In the genomic region with DNA sequence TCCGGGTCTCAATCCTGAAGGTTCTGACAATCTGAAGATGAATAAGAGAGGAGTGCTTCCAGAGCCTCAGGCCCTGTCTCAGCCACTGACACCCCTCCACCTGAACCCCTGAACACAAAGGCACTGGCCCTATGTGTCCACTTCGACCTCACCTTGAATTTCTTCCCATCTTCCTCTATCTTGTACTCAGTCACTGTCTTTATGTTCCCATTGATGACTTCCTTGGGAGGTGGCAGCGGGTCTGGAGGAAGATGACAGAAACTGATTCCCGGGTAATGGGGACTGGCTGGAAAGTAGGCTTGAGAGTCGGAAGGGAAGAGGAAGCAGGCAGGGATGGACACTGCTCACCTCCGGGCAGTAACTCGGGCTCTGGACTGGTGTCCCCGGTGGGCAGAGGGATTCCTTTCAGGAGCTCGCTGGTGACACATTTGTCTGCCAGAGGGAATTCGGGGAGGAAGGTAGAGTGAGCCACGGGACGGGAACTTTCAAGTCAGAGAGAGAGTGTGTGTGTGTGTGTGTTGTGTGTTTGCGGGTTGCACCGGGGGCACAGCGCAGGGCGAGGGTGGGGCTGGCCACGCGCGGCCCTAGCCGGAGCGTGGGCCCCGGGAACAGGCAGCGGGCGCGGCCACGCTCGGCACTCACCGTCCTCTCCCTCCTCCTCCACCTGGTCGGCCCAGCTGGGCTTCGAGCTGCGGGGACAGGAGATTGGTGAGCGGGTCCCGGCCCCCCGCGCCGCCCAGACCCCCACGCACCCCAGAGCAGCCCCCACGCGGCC, we compare ENCODE assay signal across 8 mouse cellular contexts. TPM values are rescaled to one million over a fixed set of nuclear protein-coding genes. Genes with fewer than 3 reads are reported as not detected.
DNase-seq lines count a peak whose midpoint lies in the region; ATAC-seq and TF ChIP-seq lines count a peak whose summit lies in the region.

No protein-coding gene starts in this region.

- peaks cover 5% of the 10 kb centered on the region; the same call in 1 of the 2 replicates for H3K36me3 ChIP-seq in liver, adult 2 months (ENCODE audit: control insufficient read depth, insufficient read depth, low read length)
- peaks cover 34% of the 10 kb centered on the region for H3K36me3 ChIP-seq in embryonic facial prominence, embryonic 12.5 days
- peaks cover 11% of the 10 kb centered on the region for H3K36me3 ChIP-seq in intestine, embryonic 16.5 days (ENCODE audit: control insufficient read depth, insufficient read depth, low read length)
- H3K36me3 ChIP-seq in neural tube, embryonic 12.5 days, result peaks cover 44% of the 10 kb centered on the region

- peak overlapping the region; percentile 95 for H3K4me3 ChIP-seq in liver, adult 2 months (ENCODE audit: insufficient read depth, low read depth, low read length)
- peak overlapping the region; percentile 97 for H3K4me3 ChIP-seq in embryonic facial prominence, embryonic 12.5 days
- H3K4me3 ChIP-seq in intestine, embryonic 16.5 days (ENCODE audit: low read length), result peak overlapping the region; percentile 87
- peak overlapping the region; percentile 98 for H3K4me3 ChIP-seq in neural tube, embryonic 12.5 days

- TF ChIP-seq POLR2A in liver, adult 2 months (IDR thresholded peaks at IDR 0.05; ENCODE audit: extremely low read depth, insufficient read depth, low read length), result no peak

- peaks cover 15% of the 10 kb centered on the region for H3K4me1 ChIP-seq in liver, adult 2 months (ENCODE audit: control insufficient read depth, insufficient read depth, low read length)
- H3K4me1 ChIP-seq in embryonic facial prominence, embryonic 12.5 days, result peaks cover 13% of the 10 kb centered on the region
- H3K4me1 ChIP-seq in intestine, embryonic 16.5 days (ENCODE audit: control insufficient read depth, insufficient read depth, low read length), result peaks cover 13% of the 10 kb centered on the region
- H3K4me1 ChIP-seq in neural tube, embryonic 12.5 days, result peaks cover 12% of the 10 kb centered on the region

- peaks cover 17% of the 10 kb centered on the region; the same call in 1 of the 2 replicates for H3K79me2 ChIP-seq in liver, adult 2 months (ENCODE audit: control insufficient read depth, insufficient read depth, low read length)

- no peak for TF ChIP-seq CTCF in liver, adult 2 months (IDR thresholded peaks at IDR 0.05; ENCODE audit: low read depth, low read length)

- H3K27ac ChIP-seq in liver, adult 2 months (replicated peaks; ENCODE audit: insufficient read depth, low read depth, low read length), result no peak overlapping the region
- H3K27ac ChIP-seq in embryonic facial prominence, embryonic 12.5 days, result peak overlapping the region; percentile 47; the same call in 1 of the 2 replicates
- H3K27ac ChIP-seq in intestine, embryonic 16.5 days (ENCODE audit: low read length), result peak overlapping the region; percentile 43; the same call in 1 of the 2 replicates
- no peak overlapping the region; the same call in 1 of the 2 replicates for H3K27ac ChIP-seq in neural tube, embryonic 12.5 days

- H3K9me3 ChIP-seq in embryonic facial prominence, embryonic 12.5 days, result no peaks in the 10 kb centered on the region
- no peaks in the 10 kb centered on the region for H3K9me3 ChIP-seq in intestine, embryonic 16.5 days (ENCODE audit: control insufficient read depth, low read length)
- H3K9me3 ChIP-seq in neural tube, embryonic 12.5 days, result no peaks in the 10 kb centered on the region

- peak overlapping the region; percentile 95 for H3K9ac ChIP-seq in liver, adult 2 months (ENCODE audit: low read depth, low read length)
- H3K9ac ChIP-seq in embryonic facial prominence, embryonic 12.5 days, result peak overlapping the region; percentile 96
- peak overlapping the region; percentile 94 for H3K9ac ChIP-seq in intestine, embryonic 16.5 days (ENCODE audit: low read depth, low read length)
- peak overlapping the region; percentile 93 for H3K9ac ChIP-seq in neural tube, embryonic 12.5 days

- H3K27me3 ChIP-seq in liver, adult 2 months (ENCODE audit: control insufficient read depth, insufficient read depth, low read length), result no peaks in the 10 kb centered on the region
- H3K27me3 ChIP-seq in embryonic facial prominence, embryonic 12.5 days, result no peaks in the 10 kb centered on the region
- no peaks in the 10 kb centered on the region for H3K27me3 ChIP-seq in intestine, embryonic 16.5 days (replicated peaks; ENCODE audit: control insufficient read depth, insufficient read depth, low read length)
- no peaks in the 10 kb centered on the region for H3K27me3 ChIP-seq in neural tube, embryonic 12.5 days (replicated peaks)

- intact Hi-C loops in left cerebral cortex, postnatal 4 days (cut with DNase I), result no loop called here

- peak overlapping the region; percentile 96 for H3K4me2 ChIP-seq in embryonic facial prominence, embryonic 12.5 days (replicated peaks)
- H3K4me2 ChIP-seq in intestine, embryonic 16.5 days (ENCODE audit: low read depth, low read length), result peak overlapping the region; percentile 75
- H3K4me2 ChIP-seq in neural tube, embryonic 12.5 days (replicated peaks), result peak overlapping the region; percentile 89

- no peak for DNase-seq in liver, adult 2 months (ENCODE audit: extremely low read depth, low read depth, low spot score)
- no peak for DNase-seq in liver
- DNase-seq in thymus, postnatal 4 days, result no peak
- DNase-seq in left cerebral cortex, postnatal 4 days, result no peak
- DNase-seq in cerebellum, adult 18-20 months, result no peak

- peak; percentile 22; the same call in 1 of the 2 replicates for ATAC-seq in embryonic facial prominence, embryonic 12.5 days (ENCODE audit: insufficient number of reproducible peaks, insufficient read depth, low FRiP score, low TSS enrichment)
- ATAC-seq in intestine, embryonic 16.5 days, result peak; percentile 75
- peak; percentile 58; the same call in 1 of the 2 replicates for ATAC-seq in neural tube, embryonic 12.5 days (ENCODE audit: low FRiP score, low read depth)

- 3% methylated on average over 32 of the region's 39 CpGs for WGBS in liver, adult 2 months
- 5% methylated on average over 31 of the region's 39 CpGs for whole genome bisulfite sequencing in embryonic facial prominence, embryonic 12.5 days
- 4% methylated on average over 38 of the region's 39 CpGs for WGBS in intestine, embryonic 16.5 days
- WGBS in neural tube, embryonic 12.5 days, result 5% methylated on average over 30 of the region's 39 CpGs

RNA-seq across cellular contexts. Expression of gene Eif3g, which starts 0.5 kb away (rescaled TPM):
- 51.7 and 60.4 TPM in 2 replicates for total RNA-seq in liver, adult 2 months (2014; rRNA removed)
- 91.8 and 98.3 TPM in 2 replicates for polyA plus RNA-seq in liver, adult 2 months (2012; rRNA removed)
- 330 and 337 TPM in 2 replicates for polyA plus RNA-seq in embryonic facial prominence, embryonic 12.5 days (2016; fragmentation: Nextera tagmentation; extraction: Ambion mirVana)
- 261 and 297 TPM in 2 replicates for polyA plus RNA-seq in intestine, embryonic 16.5 days (2015; fragmentation: Nextera tagmentation; extraction: Ambion mirVana)
- 301 and 309 TPM in 2 replicates for polyA plus RNA-seq in neural tube, embryonic 12.5 days (2016; fragmentation: Nextera tagmentation; extraction: Ambion mirVana)
- total RNA-seq in left cerebral cortex, postnatal 4 days (2021), result 100 to 1,000 TPM; 144 to 147 TPM

RNA-seq across cellular contexts. Expression of gene Ppan, which starts 9.9 kb away (rescaled TPM):
- total RNA-seq in liver, adult 2 months (2014; rRNA removed), result 6.5 and 12.5 TPM in 2 replicates
- polyA plus RNA-seq in liver, adult 2 months (2012; rRNA removed), result 32.6 and 69.6 TPM in 2 replicates
- polyA plus RNA-seq in embryonic facial prominence, embryonic 12.5 days (2016; fragmentation: Nextera tagmentation; extraction: Ambion mirVana), result 75.0 and 79.3 TPM in 2 replicates
- 79.5 and 97.6 TPM in 2 replicates for polyA plus RNA-seq in intestine, embryonic 16.5 days (2015; fragmentation: Nextera tagmentation; extraction: Ambion mirVana)
- polyA plus RNA-seq in neural tube, embryonic 12.5 days (2016; fragmentation: Nextera tagmentation; extraction: Ambion mirVana), result 54.1 and 58.6 TPM in 2 replicates
- total RNA-seq in left cerebral cortex, postnatal 4 days (2021), result 10 to 100 TPM; 37.9 to 43.0 TPM

RNA-seq across cellular contexts. Expression of gene Angptl6, which starts 18.4 kb away (rescaled TPM):
- 17.6 and 27.9 TPM in 2 replicates for total RNA-seq in liver, adult 2 months (2014; rRNA removed)
- polyA plus RNA-seq in liver, adult 2 months (2012; rRNA removed), result 44.1 and 47.4 TPM in 2 replicates
- polyA plus RNA-seq in embryonic facial prominence, embryonic 12.5 days (2016; fragmentation: Nextera tagmentation; extraction: Ambion mirVana), result 3.5 and 3.7 TPM in 2 replicates
- 10.7 and 11.2 TPM in 2 replicates for polyA plus RNA-seq in intestine, embryonic 16.5 days (2015; fragmentation: Nextera tagmentation; extraction: Ambion mirVana)
- polyA plus RNA-seq in neural tube, embryonic 12.5 days (2016; fragmentation: Nextera tagmentation; extraction: Ambion mirVana), result 5.8 and 6.7 TPM in 2 replicates
- 10 to 100 TPM in 1 of 2 experiments, 1 to 10 TPM in 1; 9.9 to 10.9 TPM for total RNA-seq in left cerebral cortex, postnatal 4 days (2021)

RNA-seq across cellular contexts. Expression of gene A230050P20Rik, which starts 29.5 kb away (rescaled TPM):
- 14.8 and 17.1 TPM in 2 replicates for total RNA-seq in liver, adult 2 months (2014; rRNA removed)
- 112 and 186 TPM in 2 replicates for polyA plus RNA-seq in liver, adult 2 months (2012; rRNA removed)
- 3.0 and 3.9 TPM in 2 replicates for polyA plus RNA-seq in embryonic facial prominence, embryonic 12.5 days (2016; fragmentation: Nextera tagmentation; extraction: Ambion mirVana)
- 16.2 and 18.3 TPM in 2 replicates for polyA plus RNA-seq in intestine, embryonic 16.5 days (2015; fragmentation: Nextera tagmentation; extraction: Ambion mirVana)
- 1.4 and 1.6 TPM in 2 replicates for polyA plus RNA-seq in neural tube, embryonic 12.5 days (2016; fragmentation: Nextera tagmentation; extraction: Ambion mirVana)
- 10 to 100 TPM; 33.3 to 42.2 TPM for total RNA-seq in left cerebral cortex, postnatal 4 days (2021)

Comparison
In these comparisons a context has a peak if more than half of its experiments do, and no peak if none do; other contexts are left out.
1. H3K27ac ChIP-seq: peak in embryonic facial prominence, embryonic 12.5 days (single experiment) and intestine, embryonic 16.5 days (single experiment); none in liver, adult 2 months (single experiment) and neural tube, embryonic 12.5 days (single experiment).
2. ATAC-seq: peak in every context shown above with its lines; median percentile 75 in intestine, embryonic 16.5 days; 58 in neural tube, embryonic 12.5 days; 22 in embryonic facial prominence, embryonic 12.5 days.
3. Peak in every context shown above with its lines, with median percentiles within 50 percentile points of each other: H3K4me3 ChIP-seq, H3K9ac ChIP-seq and H3K4me2 ChIP-seq.